Mouse (Mus musculus) thymus, adult 2 months (tissue): ENCODE data around the gene Gm21188.
"Not testable (repeated sequence)": the region's sequence is repeated elsewhere in the genome, so short reads cannot be mapped to it uniquely, and the experiment has no call there.

ENCODE experiments used
- CTCF ChIP-seq: fragments of 200-500 bp; IDR thresholded peaks from 2 replicates; pipeline ENCODE4 v1.5.1; 2012; ENCODE audit warnings: mild to moderate bottlenecking, control low read depth, low read length, moderate library complexity, borderline replicate concordance; ENCODE audit not compliant: control insufficient read depth, poor library complexity, insufficient read depth; ENCODE audit errors: extremely low read depth
- POLR2A ChIP-seq: fragments of 200-500 bp; IDR thresholded peaks from 2 replicates; pipeline ENCODE4 v1.6.1; 2012; ENCODE audit warnings: mild to moderate bottlenecking, low read length, control low read depth, moderate library complexity; ENCODE audit not compliant: control insufficient read depth, poor library complexity, insufficient read depth; ENCODE audit errors: extremely low read depth

- not testable (repeated sequence) for TF ChIP-seq CTCF, POLR2A
These were observed 38.0 kb downstream of the Gm21188 start for GRCm38 (mm10) chr13:120013962-120014361.
